Mouse (Mus musculus) forebrain, embryonic 13.5 days (tissue): ENCODE measurements at regions not wholly inside any gene's neighbourhood (a gene's known extent, or its start where the extent isn't known, plus 50 kb on each side); places are given as distances from the start of the nearest gene placed in this dataset.

Experiments used
- ATAC-seq: fragments of 200-750 bp; cut with Nextera tagmentation; 2 replicates; pipeline ENCODE4 v1.8.0; 2017
- H3K27ac ChIP-seq: fragments of 300-500 bp; sonication (generic); 2 replicates; pipeline ENCODE4 v1.5.1; 2015; ENCODE audit warnings: inconsistent platforms, mild to moderate bottlenecking, moderate library complexity
- H3K27me3 ChIP-seq: fragments of 300-500 bp; sonication (generic); 2 replicates; pipeline ENCODE4 v1.6.1; 2015; ENCODE audit warnings: mild to moderate bottlenecking, inconsistent platforms
- H3K36me3 ChIP-seq: fragments of 300-500 bp; sonication (generic); 2 replicates; pipeline ENCODE4 v1.6.1; 2015; ENCODE audit warnings: mild to moderate bottlenecking, inconsistent platforms; ENCODE audit not compliant: poor library complexity, severe bottlenecking
- H3K4me1 ChIP-seq: fragments of 300-500 bp; sonication (generic); 2 replicates; pipeline ENCODE4 v1.6.1; 2015; ENCODE audit warnings: inconsistent platforms
- H3K4me2 ChIP-seq: fragments of 300-500 bp; sonication (generic); 2 replicates; pipeline ENCODE4 v1.6.1; 2015; ENCODE audit warnings: inconsistent platforms, mild to moderate bottlenecking, moderate library complexity
- H3K4me3 ChIP-seq: fragments of 300-500 bp; sonication (generic); 2 replicates; pipeline ENCODE4 v1.5.1; 2015; ENCODE audit warnings: mild to moderate bottlenecking, inconsistent platforms
- H3K9ac ChIP-seq: fragments of 300-500 bp; sonication (generic); 2 replicates; pipeline ENCODE4 v1.6.1; 2015; ENCODE audit warnings: mild to moderate bottlenecking, inconsistent platforms
- H3K9me3 ChIP-seq: fragments of 300-500 bp; sonication (generic); replicated peaks from 2 replicates; pipeline ENCODE4 v1.6.1; 2016; ENCODE audit warnings: inconsistent platforms
- whole genome bisulfite sequencing: fragments of 180-500 bp; shearing (Covaris S2); methylation state at CpG from one replicate; pipeline ENCODE4 v1.1.7; 2015; 5-methylcytosine and 5-hydroxymethylcytosine counted together

- Histone ChIP-seq H3K36me3 (no peaks in the 10 kb centered on the region), H3K4me2 (no peak overlapping the region), H3K4me3 (no peak overlapping the region), H3K4me1 (no peaks in the 10 kb centered on the region), H3K27ac (no peak overlapping the region), H3K9ac (no peak overlapping the region), H3K9me3 (no peaks in the 10 kb centered on the region), H3K27me3 (no peaks in the 10 kb centered on the region)
- no peak for ATAC-seq
- 87% methylated on average over 4 of the region's 4 CpGs for WGBS
Measured at GRCm38 (mm10) chr10:21672171-21672570, 79.2 kb downstream of the 1700020N01Rik start.

GRCm38 (mm10) chr10:21672666-21673065 is 79.7 kb downstream of the 1700020N01Rik start:
- Histone ChIP-seq H3K9me3 (no peaks in the 10 kb centered on the region), H3K4me1 (no peaks in the 10 kb centered on the region), H3K36me3 (no peaks in the 10 kb centered on the region), H3K27me3 (no peaks in the 10 kb centered on the region), H3K4me3 (no peak overlapping the region), H3K9ac (no peak overlapping the region), H3K27ac (no peak overlapping the region), H3K4me2 (no peak overlapping the region)
- WGBS: 95% methylated on average over 5 of the region's 5 CpGs
- no peak for ATAC-seq

- no peaks in the 10 kb centered on the region for H3K36me3 ChIP-seq
- ATAC-seq: no peak
Measured at GRCm38 (mm10) chr10:21673831-21674230, 80.9 kb downstream of the 1700020N01Rik start.

GRCm38 (mm10) chr10:21675786-21676185 is 82.8 kb downstream of the 1700020N01Rik start:
- Histone ChIP-seq H3K9me3 (no peaks in the 10 kb centered on the region), H3K36me3 (no peaks in the 10 kb centered on the region), H3K9ac (no peak overlapping the region), H3K4me1 (peaks cover 6% of the 10 kb centered on the region), H3K4me3 (no peak overlapping the region), H3K27ac (no peak overlapping the region), H3K4me2 (no peak overlapping the region), H3K27me3 (no peaks in the 10 kb centered on the region)
- 94% methylated on average over 14 of the region's 14 CpGs for WGBS
- ATAC-seq: no peak

More at GRCm38 (mm10) chr10:21673831-21674230, 80.9 kb downstream of the 1700020N01Rik start:
- Histone ChIP-seq H3K4me1 (no peaks in the 10 kb centered on the region), H3K4me3 (no peak overlapping the region), H3K27ac (no peak overlapping the region), H3K27me3 (no peaks in the 10 kb centered on the region), H3K9ac (no peak overlapping the region), H3K9me3 (no peaks in the 10 kb centered on the region), H3K4me2 (no peak overlapping the region)
- WGBS: 84% methylated on average over 1 of the region's 1 CpGs

- no peak overlapping the region for H3K9ac ChIP-seq
- peaks cover 9% of the 10 kb centered on the region for H3K4me1 ChIP-seq
- H3K4me2 ChIP-seq: no peak overlapping the region
- H3K27me3 ChIP-seq: no peaks in the 10 kb centered on the region
- no peaks in the 10 kb centered on the region for H3K36me3 ChIP-seq
- H3K9me3 ChIP-seq: no peaks in the 10 kb centered on the region
- WGBS: 92% methylated on average over 9 of the region's 9 CpGs
- no peak overlapping the region for H3K27ac ChIP-seq
- no peak for ATAC-seq
- no peak overlapping the region for H3K4me3 ChIP-seq
Measured at GRCm38 (mm10) chr10:21677911-21678310, 85.0 kb downstream of the 1700020N01Rik start.

- no peak overlapping the region for H3K4me3 ChIP-seq
- ATAC-seq: no peak
- H3K27ac ChIP-seq: no peak overlapping the region
- no peaks in the 10 kb centered on the region for H3K9me3 ChIP-seq
- H3K27me3 ChIP-seq: no peaks in the 10 kb centered on the region
- 92% methylated on average over 6 of the region's 6 CpGs for WGBS
- no peaks in the 10 kb centered on the region for H3K36me3 ChIP-seq
- no peak overlapping the region for H3K9ac ChIP-seq
- peaks cover 9% of the 10 kb centered on the region for H3K4me1 ChIP-seq
- H3K4me2 ChIP-seq: no peak overlapping the region
Measured at GRCm38 (mm10) chr10:21678372-21678771, 85.4 kb downstream of the 1700020N01Rik start.

GRCm38 (mm10) chr10:21678811-21679451 is 86.0 kb downstream of the 1700020N01Rik start:
- Histone ChIP-seq H3K36me3 (no peaks in the 10 kb centered on the region), H3K4me3 (no peak overlapping the region), H3K27me3 (no peaks in the 10 kb centered on the region), H3K9me3 (no peaks in the 10 kb centered on the region), H3K4me2 (no peak overlapping the region), H3K4me1 (peaks cover 9% of the 10 kb centered on the region), H3K27ac (no peak overlapping the region), H3K9ac (no peak overlapping the region)
- ATAC-seq: no peak
- WGBS: 75% methylated on average over 10 of the region's 10 CpGs

GRCm38 (mm10) chr10:21680789-21681188 is 87.8 kb downstream of the 1700020N01Rik start:
- no peak overlapping the region for H3K4me2 ChIP-seq
- peak; percentile 82 for ATAC-seq
- H3K4me1 ChIP-seq: peaks cover 19% of the 10 kb centered on the region
- no peaks in the 10 kb centered on the region for H3K9me3 ChIP-seq
- no peak overlapping the region for H3K9ac ChIP-seq
- no peak overlapping the region for H3K27ac ChIP-seq
- H3K27me3 ChIP-seq: no peaks in the 10 kb centered on the region
- no peaks in the 10 kb centered on the region for H3K36me3 ChIP-seq
- WGBS: 19% methylated on average over 4 of the region's 4 CpGs
- no peak overlapping the region for H3K4me3 ChIP-seq

- H3K9me3 ChIP-seq: no peaks in the 10 kb centered on the region
- no peak for ATAC-seq
- 66% methylated on average over 9 of the region's 9 CpGs for WGBS
- H3K9ac ChIP-seq: no peak overlapping the region
- no peak overlapping the region for H3K4me2 ChIP-seq
- no peak overlapping the region for H3K27ac ChIP-seq
- no peaks in the 10 kb centered on the region for H3K36me3 ChIP-seq
- H3K4me1 ChIP-seq: peaks cover 19% of the 10 kb centered on the region
- no peak overlapping the region for H3K4me3 ChIP-seq
- no peaks in the 10 kb centered on the region for H3K27me3 ChIP-seq
Measured at GRCm38 (mm10) chr10:21684286-21685013, 91.5 kb downstream of the 1700020N01Rik start.

- no peaks in the 10 kb centered on the region for H3K36me3 ChIP-seq
- no peak overlapping the region for H3K4me2 ChIP-seq
- no peak overlapping the region for H3K4me3 ChIP-seq
- ATAC-seq: no peak
- H3K9ac ChIP-seq: no peak overlapping the region
- 36% methylated on average over 9 of the region's 9 CpGs for WGBS
- peaks cover 19% of the 10 kb centered on the region for H3K4me1 ChIP-seq
- H3K27ac ChIP-seq: no peak overlapping the region
- no peaks in the 10 kb centered on the region for H3K9me3 ChIP-seq
- H3K27me3 ChIP-seq: no peaks in the 10 kb centered on the region
Measured at GRCm38 (mm10) chr10:21685122-21685798, 92.3 kb downstream of the 1700020N01Rik start.

GRCm38 (mm10) chr10:21686060-21686459 is 93.1 kb downstream of the 1700020N01Rik start:
- no peak overlapping the region for H3K4me2 ChIP-seq
- 76% methylated on average over 9 of the region's 9 CpGs for WGBS

GRCm38 (mm10) chr10:21687484-21687883 is 94.5 kb downstream of the 1700020N01Rik start:
- peaks cover 11% of the 10 kb centered on the region; the same call in 1 of the 2 replicates for H3K4me1 ChIP-seq
- H3K36me3 ChIP-seq: no peaks in the 10 kb centered on the region
- no peak overlapping the region for H3K4me3 ChIP-seq
- no peak overlapping the region for H3K9ac ChIP-seq
- no peaks in the 10 kb centered on the region for H3K9me3 ChIP-seq
- no peak for ATAC-seq
- WGBS: 84% methylated on average over 7 of the region's 7 CpGs
- no peak overlapping the region for H3K27ac ChIP-seq
- no peaks in the 10 kb centered on the region for H3K27me3 ChIP-seq
- no peak overlapping the region for H3K4me2 ChIP-seq

More at GRCm38 (mm10) chr10:21686060-21686459, 93.1 kb downstream of the 1700020N01Rik start:
- Histone ChIP-seq H3K4me3 (no peak overlapping the region), H3K36me3 (no peaks in the 10 kb centered on the region), H3K9me3 (no peaks in the 10 kb centered on the region), H3K27ac (no peak overlapping the region), H3K4me1 (peaks cover 11% of the 10 kb centered on the region; the same call in 1 of the 2 replicates), H3K9ac (no peak overlapping the region), H3K27me3 (no peaks in the 10 kb centered on the region)
- no peak for ATAC-seq
